Mouse (Mus musculus) midbrain, embryonic 16.5 days (tissue): ENCODE results near the gene Adcy7. TPM values are rescaled to one million over a fixed set of nuclear protein-coding genes. Genes with fewer than 3 reads are reported as not detected.

ENCODE experiments used
- ATAC-seq: fragments of 200-750 bp; cut with Nextera tagmentation; 2 replicates; pipeline ENCODE4 v1.8.0; 2017; ENCODE audit warnings: moderate TSS enrichment
- H3K27ac ChIP-seq: fragments of 300-500 bp; sonication (generic); 2 replicates; pipeline ENCODE4 v1.5.1; 2014; ENCODE audit warnings: mild to moderate bottlenecking, low read length, mixed read lengths
- H3K27me3 ChIP-seq: fragments of 300-500 bp; sonication (generic); 2 replicates; pipeline ENCODE4 v1.6.1; 2014; ENCODE audit warnings: low read depth, low read length, mixed read lengths; ENCODE audit not compliant: control insufficient read depth, insufficient read depth
- H3K36me3 ChIP-seq: fragments of 300-500 bp; sonication (generic); 2 replicates; pipeline ENCODE4 v1.6.1; 2014; ENCODE audit warnings: mild to moderate bottlenecking, low read length, moderate library complexity, mixed read lengths; ENCODE audit not compliant: control insufficient read depth, insufficient read depth
- H3K4me1 ChIP-seq: fragments of 300-500 bp; sonication (generic); 2 replicates; pipeline ENCODE4 v1.6.1; 2014; ENCODE audit warnings: mild to moderate bottlenecking, low read length, mixed read lengths; ENCODE audit not compliant: control insufficient read depth, insufficient read depth
- H3K4me2 ChIP-seq: fragments of 300-500 bp; sonication (generic); 2 replicates; pipeline ENCODE4 v1.6.1; 2014; ENCODE audit warnings: mild to moderate bottlenecking, low read length, mixed read lengths
- H3K4me3 ChIP-seq: fragments of 300-500 bp; sonication (generic); 2 replicates; pipeline ENCODE4 v1.5.1; 2014; ENCODE audit warnings: low read depth, mild to moderate bottlenecking, low read length, moderate library complexity, mixed read lengths
- H3K9ac ChIP-seq: fragments of 300-500 bp; sonication (generic); 2 replicates; pipeline ENCODE4 v1.6.1; 2014; ENCODE audit warnings: low read depth, low read length, mixed read lengths
- H3K9me3 ChIP-seq: fragments of 300-500 bp; sonication (generic); replicated peaks from 2 replicates; pipeline ENCODE4 v1.6.1; 2014; ENCODE audit warnings: mild to moderate bottlenecking, low read length, mixed read lengths; ENCODE audit not compliant: control insufficient read depth, poor library complexity, severe bottlenecking
- WGBS: fragments of 180-500 bp; shearing (Covaris S2); extraction: QIAGEN DNeasy Blood & Tissue Kit; methylation state at CpG from one replicate; pipeline ENCODE4 v1.1.7; 2014; 5-methylcytosine and 5-hydroxymethylcytosine counted together
- polyA plus RNA-seq: library from polyadenylated mRNA; unstranded; fragments of >200 nt; fragmentation: Nextera tagmentation; extraction: Ambion mirVana; gene quantifications from 2 replicates; pipeline ENCODE4 v1.2.1, GENCODE M21; 2015

The Adcy7 gene
- polyA plus RNA-seq, 1 experiment from 2014 or later = 6.6 TPM

GRCm38 (mm10) chr8:88317341-88317740, 45.1 kb downstream of the Adcy7 start:
- H3K36me3 ChIP-seq = no peaks in the 10 kb centered on the region
- H3K27me3 ChIP-seq = no peaks in the 10 kb centered on the region
- no peaks in the 10 kb centered on the region for H3K9me3 ChIP-seq
- WGBS = 76% methylated on average over 5 of the region's 5 CpGs
- no peak overlapping the region for H3K4me3 ChIP-seq
- H3K4me1 ChIP-seq = 0 out of 2 replicates have a peak, but pooled peaks cover 2% of the 10 kb centered on the region
- ATAC-seq = no peak
- no peak overlapping the region for H3K4me2 ChIP-seq
- H3K9ac ChIP-seq = no peak overlapping the region
- no peak overlapping the region for H3K27ac ChIP-seq

GRCm38 (mm10) chr8:88318151-88318550, 45.9 kb downstream of the Adcy7 start:
- Histone ChIP-seq H3K4me2 (no peak overlapping the region), H3K4me1 (0 out of 2 replicates have a peak, but pooled peaks cover 2% of the 10 kb centered on the region), H3K36me3 (no peaks in the 10 kb centered on the region), H3K27ac (no peak overlapping the region), H3K27me3 (no peaks in the 10 kb centered on the region), H3K9me3 (no peaks in the 10 kb centered on the region), H3K4me3 (no peak overlapping the region), H3K9ac (no peak overlapping the region)
- ATAC-seq = no peak
- WGBS = 92% methylated on average over 8 of the region's 8 CpGs

- no peaks in the 10 kb centered on the region for H3K27me3 ChIP-seq
- H3K4me3 ChIP-seq = no peak overlapping the region
- 95% methylated on average over 6 of the region's 6 CpGs for WGBS
- 0 out of 2 replicates have a peak, but pooled peaks cover 2% of the 10 kb centered on the region for H3K4me1 ChIP-seq
- no peak overlapping the region for H3K4me2 ChIP-seq
- H3K9me3 ChIP-seq = no peaks in the 10 kb centered on the region
- H3K27ac ChIP-seq = no peak overlapping the region
- H3K9ac ChIP-seq = no peak overlapping the region
- H3K36me3 ChIP-seq = peaks cover 1% of the 10 kb centered on the region; the same call in 1 of the 2 replicates
- ATAC-seq = no peak
These were observed 47.9 kb downstream of the Adcy7 start for GRCm38 (mm10) chr8:88320134-88320533.

GRCm38 (mm10) chr8:88321387-88321786, 49.2 kb downstream of the Adcy7 start:
- Histone ChIP-seq H3K4me2 (no peak overlapping the region), H3K36me3 (peaks cover 2% of the 10 kb centered on the region; the same call in 1 of the 2 replicates), H3K4me1 (0 out of 2 replicates have a peak, but pooled peaks cover 2% of the 10 kb centered on the region), H3K27ac (no peak overlapping the region), H3K9ac (no peak overlapping the region), H3K27me3 (no peaks in the 10 kb centered on the region), H3K4me3 (no peak overlapping the region), H3K9me3 (no peaks in the 10 kb centered on the region)
- 93% methylated on average over 5 of the region's 5 CpGs for WGBS
- no peak for ATAC-seq

- ATAC-seq = no peak
- Histone ChIP-seq H3K9me3 (no peaks in the 10 kb centered on the region), H3K27ac (no peak overlapping the region), H3K9ac (no peak overlapping the region), H3K4me2 (no peak overlapping the region), H3K4me1 (no peaks in the 10 kb centered on the region), H3K4me3 (no peak overlapping the region), H3K27me3 (no peaks in the 10 kb centered on the region), H3K36me3 (peaks cover 6% of the 10 kb centered on the region)
- WGBS = 89% methylated on average over 5 of the region's 5 CpGs
These were observed 51.3 kb downstream of the Adcy7 start for GRCm38 (mm10) chr8:88323523-88323922.

- ATAC-seq = no peak
- H3K27me3 ChIP-seq = no peaks in the 10 kb centered on the region
- no peak overlapping the region for H3K9ac ChIP-seq
- no peak overlapping the region for H3K4me2 ChIP-seq
- no peaks in the 10 kb centered on the region for H3K9me3 ChIP-seq
- no peak overlapping the region for H3K27ac ChIP-seq
- H3K4me1 ChIP-seq = no peaks in the 10 kb centered on the region
- 88% methylated on average over 11 of the region's 11 CpGs for WGBS
- H3K36me3 ChIP-seq = peaks cover 13% of the 10 kb centered on the region
- H3K4me3 ChIP-seq = no peak overlapping the region
These were observed 52.6 kb downstream of the Adcy7 start for GRCm38 (mm10) chr8:88324760-88325159.

- no peak overlapping the region for H3K9ac ChIP-seq
- H3K4me2 ChIP-seq = no peak overlapping the region
- no peaks in the 10 kb centered on the region for H3K27me3 ChIP-seq
- H3K36me3 ChIP-seq = peaks cover 13% of the 10 kb centered on the region
- WGBS = 58% methylated on average over 5 of the region's 5 CpGs
- H3K27ac ChIP-seq = no peak overlapping the region
- H3K4me3 ChIP-seq = no peak overlapping the region
- H3K9me3 ChIP-seq = no peaks in the 10 kb centered on the region
- no peaks in the 10 kb centered on the region for H3K4me1 ChIP-seq
- no peak for ATAC-seq
These were observed 53.0 kb downstream of the Adcy7 start for GRCm38 (mm10) chr8:88325251-88325650.

GRCm38 (mm10) chr8:88325795-88326194, 53.6 kb downstream of the Adcy7 start:
- Histone ChIP-seq H3K9me3 (no peaks in the 10 kb centered on the region), H3K4me2 (no peak overlapping the region), H3K36me3 (peaks cover 13% of the 10 kb centered on the region), H3K27me3 (no peaks in the 10 kb centered on the region), H3K9ac (no peak overlapping the region), H3K4me3 (no peak overlapping the region), H3K27ac (no peak overlapping the region), H3K4me1 (no peaks in the 10 kb centered on the region)
- WGBS = 97% methylated on average over 5 of the region's 5 CpGs
- no peak for ATAC-seq

- H3K36me3 ChIP-seq = peaks cover 17% of the 10 kb centered on the region
- H3K27ac ChIP-seq = no peak overlapping the region
- WGBS = 98% methylated on average over 12 of the region's 12 CpGs
- no peaks in the 10 kb centered on the region for H3K27me3 ChIP-seq
- H3K9ac ChIP-seq = no peak overlapping the region
- no peaks in the 10 kb centered on the region for H3K4me1 ChIP-seq
- H3K9me3 ChIP-seq = no peaks in the 10 kb centered on the region
- no peak overlapping the region for H3K4me3 ChIP-seq
- H3K4me2 ChIP-seq = no peak overlapping the region
- no peak for ATAC-seq
These were observed 54.1 kb downstream of the Adcy7 start for GRCm38 (mm10) chr8:88326328-88326727.
